Mouse (Mus musculus) midbrain, postnatal 0 days (tissue): Measurements from ENCODE around the gene Prex1. TPM values are rescaled to one million over a fixed set of nuclear protein-coding genes. Genes with fewer than 3 reads are reported as not detected.
A peak's percentile ranks its signal among the peaks of the same experiment; 100 is the strongest.

Experiments used
- ATAC-seq: fragments of 200-750 bp; cut with Nextera tagmentation; 2 replicates; pipeline ENCODE4 v1.8.0; 2017; ENCODE audit warnings: moderate number of reproducible peaks, mild to moderate bottlenecking, moderate TSS enrichment, moderate library complexity; ENCODE audit not compliant: low FRiP score
- DNase-seq: peaks from one replicate; pipeline ENCODE4 v3.0.0-alpha.2; 2015; ENCODE audit warnings: low spot score
- H3K27ac ChIP-seq: fragments of 300-500 bp; sonication (generic); 2 replicates; pipeline ENCODE4 v1.5.1; 2014; ENCODE audit warnings: low read depth, mild to moderate bottlenecking, low read length, mixed read lengths
- H3K27me3 ChIP-seq: fragments of 300-500 bp; sonication (generic); 2 replicates; pipeline ENCODE4 v1.6.1; 2014; ENCODE audit warnings: low read length, control low read depth, mixed read lengths; ENCODE audit not compliant: insufficient read depth
- H3K36me3 ChIP-seq: fragments of 300-500 bp; sonication (generic); 2 replicates; pipeline ENCODE4 v1.6.1; 2014; ENCODE audit warnings: low read length, control low read depth, mixed read lengths; ENCODE audit not compliant: insufficient read depth
- H3K4me1 ChIP-seq: fragments of 300-500 bp; sonication (generic); 2 replicates; pipeline ENCODE4 v1.6.1; 2014; ENCODE audit warnings: mild to moderate bottlenecking, control low read depth, antibody characterized with exemption, low read length, mixed read lengths; ENCODE audit not compliant: insufficient read depth
- H3K4me2 ChIP-seq: fragments of 300-500 bp; sonication (generic); 2 replicates; pipeline ENCODE4 v1.6.1; 2014; ENCODE audit warnings: low read depth, mild to moderate bottlenecking, low read length, mixed read lengths; ENCODE audit not compliant: poor library complexity, severe bottlenecking
- H3K4me3 ChIP-seq: fragments of 300-500 bp; sonication (generic); 2 replicates; pipeline ENCODE4 v1.5.1; 2014; ENCODE audit warnings: low read depth, mild to moderate bottlenecking, low read length, moderate library complexity
- H3K9ac ChIP-seq: fragments of 300-500 bp; sonication (generic); replicated peaks from 2 replicates; pipeline ENCODE4 v1.6.1; 2014; ENCODE audit warnings: mild to moderate bottlenecking, low read length, moderate library complexity, mixed read lengths; ENCODE audit not compliant: poor library complexity, severe bottlenecking
- H3K9me3 ChIP-seq: fragments of 300-500 bp; sonication (generic); 2 replicates; pipeline ENCODE4 v1.6.1; 2016; ENCODE audit warnings: low read length, control low read depth
- CTCF ChIP-seq: IDR thresholded peaks from 2 replicates; pipeline ENCODE4 v1.5.1; 2016; ENCODE audit warnings: antibody characterized with exemption, mild to moderate bottlenecking
- WGBS: fragments of 180-500 bp; shearing (Covaris S2); extraction: QIAGEN DNeasy Blood & Tissue Kit; methylation state at CpG from one replicate; pipeline ENCODE4 v1.1.7; 2014; 5-methylcytosine and 5-hydroxymethylcytosine counted together
- polyA plus RNA-seq: library from polyadenylated mRNA; unstranded; fragments of >200 nt; fragmentation: Nextera tagmentation; extraction: Ambion mirVana; gene quantifications from 2 replicates; pipeline ENCODE4 v1.2.1, GENCODE M21; 2015
- total RNA-seq: library from RNA; depleted of rRNA; stranded (reverse); fragments of >200 nt; gene quantifications from 2 replicates; pipeline ENCODE4 v1.2.3, GENCODE M21; 2014

The Prex1 gene
- total and polyA plus RNA-seq, 2 experiments from 2014 or later, result 17.4 to 53.8 TPM

DNA sequence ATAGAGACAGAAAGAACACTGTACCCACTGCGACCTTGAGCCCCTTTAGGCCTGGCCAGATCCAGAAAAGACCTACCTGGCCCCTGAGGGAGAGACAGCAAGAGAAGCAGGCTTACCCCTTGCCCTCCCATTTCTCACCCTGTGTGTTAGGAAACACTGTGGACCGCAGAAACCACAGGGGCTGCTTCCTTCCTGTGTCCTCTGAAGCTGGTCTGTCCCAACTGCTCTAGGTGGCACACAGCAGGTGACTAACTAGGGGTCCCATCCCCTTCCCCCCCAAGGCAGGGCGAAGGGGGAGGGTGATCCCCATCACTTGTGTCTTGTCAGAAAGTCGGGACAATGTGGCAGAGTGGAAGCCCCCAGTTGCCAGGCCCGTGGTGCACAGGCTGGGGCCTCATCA is 164.6 kb downstream of the Prex1 start:
- no peak overlapping the region for H3K4me2 ChIP-seq
- 89% methylated on average over 5 of the region's 5 CpGs for WGBS
- H3K27me3 ChIP-seq, result no peaks in the 10 kb centered on the region
- ATAC-seq (no peak), DNase-seq (no peak)
- H3K36me3 ChIP-seq, result no peaks in the 10 kb centered on the region
- H3K27ac ChIP-seq, result no peak overlapping the region
- H3K9ac ChIP-seq, result no peak overlapping the region
- H3K9me3 ChIP-seq, result no peaks in the 10 kb centered on the region
- H3K4me3 ChIP-seq, result no peak overlapping the region
- no peak for TF ChIP-seq CTCF
- H3K4me1 ChIP-seq, result no peaks in the 10 kb centered on the region

DNA sequence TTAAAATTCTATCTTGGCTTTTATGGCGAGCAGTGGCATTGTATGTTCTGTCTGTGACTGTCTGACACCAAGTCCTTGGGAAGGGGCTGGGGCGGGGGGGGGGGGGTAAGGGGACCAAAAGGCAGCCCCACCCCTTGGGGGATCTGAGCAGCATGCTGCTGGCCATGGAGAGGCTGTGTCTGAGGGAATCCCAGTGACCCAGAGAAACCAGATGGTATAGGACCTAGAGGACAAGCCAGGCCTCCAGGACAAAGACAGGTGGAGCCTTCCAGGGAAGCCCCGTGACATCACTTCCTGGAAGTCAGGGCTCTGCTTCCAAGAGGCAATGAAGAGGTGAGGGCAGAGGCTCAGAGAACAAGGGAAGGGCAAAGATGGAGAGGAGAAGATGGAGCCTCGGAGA is 168.1 kb downstream of the Prex1 start:
- Histone ChIP-seq H3K4me3 (no peak overlapping the region), H3K27me3 (no peaks in the 10 kb centered on the region), H3K9me3 (no peaks in the 10 kb centered on the region), H3K27ac (no peak overlapping the region), H3K4me1 (peaks cover 6% of the 10 kb centered on the region; the same call in 1 of the 2 replicates), H3K36me3 (no peaks in the 10 kb centered on the region), H3K4me2 (no peak overlapping the region), H3K9ac (no peak overlapping the region)
- DNase-seq (peak; percentile 24), ATAC-seq (no peak)
- no peak for TF ChIP-seq CTCF
- 79% methylated on average over 4 of the region's 4 CpGs for WGBS

DNA sequence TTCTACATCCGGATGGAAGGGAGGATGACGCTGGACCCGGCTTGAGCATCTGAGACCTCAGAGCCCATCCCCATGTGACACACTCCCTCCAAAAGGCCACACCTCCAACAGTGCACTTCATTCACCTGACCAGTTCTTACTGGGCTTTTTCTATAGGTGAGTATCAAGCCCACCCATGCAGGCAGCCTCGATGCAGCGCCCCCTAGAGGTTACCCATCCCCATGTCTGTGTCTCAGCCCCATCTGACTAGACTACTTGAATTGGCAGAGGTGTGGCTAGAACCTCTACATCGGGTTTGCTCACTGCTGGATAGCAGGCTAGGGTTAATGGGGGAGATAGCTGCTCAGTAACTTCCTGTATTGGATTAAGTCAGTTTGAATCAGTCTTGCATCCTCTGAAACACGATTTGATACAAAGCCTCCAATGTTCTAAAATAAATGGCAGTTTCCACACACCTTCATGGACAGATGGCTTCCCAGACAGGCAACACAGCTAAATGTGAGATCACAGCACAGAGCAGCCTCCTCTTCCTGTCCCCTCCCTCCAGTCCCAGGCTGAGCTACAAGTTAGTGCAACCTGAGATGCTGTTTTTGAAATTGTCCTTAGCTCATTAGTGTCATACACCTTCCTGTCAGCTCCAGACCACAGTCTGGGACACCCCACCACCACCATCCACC is 168.9 kb downstream of the Prex1 start:
- H3K4me1 ChIP-seq, result peaks cover 6% of the 10 kb centered on the region; the same call in 1 of the 2 replicates
- no peak for ATAC-seq
- H3K36me3 ChIP-seq, result no peaks in the 10 kb centered on the region
- WGBS, result 55% methylated on average over 7 of the region's 7 CpGs
- no peak for DNase-seq
- H3K9ac ChIP-seq, result no peak overlapping the region
- H3K9me3 ChIP-seq, result no peaks in the 10 kb centered on the region
- no peak overlapping the region for H3K4me2 ChIP-seq
- H3K4me3 ChIP-seq, result no peak overlapping the region
- peak; percentile 45 for TF ChIP-seq CTCF
- no peaks in the 10 kb centered on the region for H3K27me3 ChIP-seq
- H3K27ac ChIP-seq, result no peak overlapping the region

DNA sequence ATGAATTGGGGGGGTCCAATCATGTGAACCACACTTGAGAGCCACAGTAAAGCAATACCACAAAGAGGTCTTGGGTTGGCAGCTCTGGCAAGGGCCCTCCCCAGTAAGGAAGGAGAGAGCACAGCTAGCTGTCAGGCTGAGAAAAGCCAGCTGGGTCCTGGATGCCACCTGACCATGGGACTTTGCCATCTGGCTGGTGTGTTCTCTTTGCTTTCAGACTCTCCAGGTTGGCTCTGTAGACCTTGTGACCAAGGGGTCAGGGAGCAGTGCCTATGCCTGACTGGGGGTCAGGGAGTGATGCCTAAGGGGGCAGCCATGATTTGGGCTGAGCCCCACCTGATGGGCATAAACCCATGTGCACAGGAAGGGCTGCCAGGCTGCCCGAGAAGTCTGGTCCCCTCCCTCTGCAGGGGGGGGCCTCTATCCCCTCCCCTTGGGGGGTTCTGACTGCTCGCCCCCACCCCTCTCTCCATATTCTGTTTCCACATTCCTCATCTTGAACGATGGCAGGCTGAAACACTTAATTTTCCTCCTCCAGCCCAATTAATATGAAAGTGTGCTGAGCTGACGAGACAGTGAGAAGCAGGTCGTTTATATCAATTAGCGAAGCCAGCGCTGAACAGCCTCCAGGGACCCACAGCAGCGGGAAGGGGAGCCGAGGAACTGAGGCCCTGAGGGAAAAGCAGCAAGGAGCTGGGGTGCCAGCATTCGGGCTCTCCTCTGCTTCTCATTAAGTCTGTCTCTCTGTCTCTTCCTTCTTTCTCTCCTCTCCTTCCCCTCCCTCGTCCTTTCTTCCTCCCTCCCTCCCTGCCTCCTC is 172.3 kb downstream of the Prex1 start:
- H3K27me3 ChIP-seq, result no peaks in the 10 kb centered on the region
- peak overlapping the region; percentile 2; the same call in 1 of the 2 replicates for H3K27ac ChIP-seq
- H3K9ac ChIP-seq, result no peak overlapping the region
- no peak for TF ChIP-seq CTCF
- H3K4me1 ChIP-seq, result peaks cover 6% of the 10 kb centered on the region; the same call in 1 of the 2 replicates
- H3K4me2 ChIP-seq, result 0 out of 2 replicates have a peak overlapping the region, but pooled peaks have one; percentile 9
- DNase-seq (peak; percentile 54), ATAC-seq (no peak)
- no peaks in the 10 kb centered on the region for H3K9me3 ChIP-seq
- 25% methylated on average over 11 of the region's 11 CpGs for WGBS
- no peaks in the 10 kb centered on the region for H3K36me3 ChIP-seq
- H3K4me3 ChIP-seq, result no peak overlapping the region

DNA sequence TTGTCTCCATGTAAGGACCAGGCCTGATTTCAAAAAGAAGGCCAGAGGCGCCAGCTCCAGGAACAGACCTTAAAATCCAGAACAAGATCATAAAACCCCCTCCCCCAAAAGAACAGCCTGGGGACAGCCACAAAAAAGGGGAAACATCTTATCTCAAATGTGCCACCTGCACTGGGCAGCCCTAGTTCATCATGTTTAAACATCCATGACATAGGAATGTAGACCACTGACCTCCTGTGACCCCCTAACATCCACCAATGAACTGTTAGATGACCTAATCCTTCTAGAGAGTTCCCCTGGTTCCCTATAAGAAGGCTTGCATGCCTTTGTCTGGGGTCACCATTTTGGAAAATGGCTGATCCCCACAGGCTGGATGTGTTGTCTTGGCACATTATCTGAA is 173.4 kb downstream of the Prex1 start:
- Histone ChIP-seq H3K27ac (no peak overlapping the region), H3K9me3 (no peaks in the 10 kb centered on the region), H3K4me2 (no peak overlapping the region), H3K36me3 (no peaks in the 10 kb centered on the region), H3K4me3 (no peak overlapping the region), H3K9ac (no peak overlapping the region), H3K4me1 (peaks cover 6% of the 10 kb centered on the region; the same call in 1 of the 2 replicates), H3K27me3 (no peaks in the 10 kb centered on the region)
- WGBS, result 87% methylated on average over 1 of the region's 1 CpGs
- no peak for TF ChIP-seq CTCF
- ATAC-seq (no peak), DNase-seq (no peak)

DNA sequence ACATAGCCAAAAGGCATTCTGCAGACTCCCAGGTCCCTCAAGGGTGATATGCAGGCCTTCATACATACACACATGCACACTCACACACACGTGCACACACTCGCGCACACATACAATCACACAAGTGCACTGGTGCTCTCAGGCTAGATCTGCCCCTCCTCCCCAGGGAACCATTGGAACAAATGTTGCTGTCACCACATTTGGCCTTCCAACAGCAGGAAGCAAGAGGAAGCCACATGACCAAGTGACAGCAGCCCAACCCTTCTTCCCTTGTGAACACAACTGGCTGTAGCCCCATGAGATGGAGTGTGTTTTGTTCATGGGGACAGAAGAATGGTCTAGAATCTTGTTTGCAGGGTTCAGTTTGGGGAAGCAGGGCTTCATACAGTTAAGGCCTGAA is 176.7 kb downstream of the Prex1 start:
- no peak overlapping the region for H3K9ac ChIP-seq
- H3K4me1 ChIP-seq, result peaks cover 6% of the 10 kb centered on the region; the same call in 1 of the 2 replicates
- no peak for TF ChIP-seq CTCF
- DNase-seq, result no peak
- no peak for ATAC-seq
- H3K4me2 ChIP-seq, result no peak overlapping the region
- no peaks in the 10 kb centered on the region for H3K36me3 ChIP-seq
- no peak overlapping the region for H3K27ac ChIP-seq
- no peaks in the 10 kb centered on the region for H3K9me3 ChIP-seq
- H3K4me3 ChIP-seq, result no peak overlapping the region
- H3K27me3 ChIP-seq, result no peaks in the 10 kb centered on the region
- 95% methylated on average over 3 of the region's 3 CpGs for WGBS
